Mouse (Mus musculus) cerebellum, adult 2 months (tissue): Measurements from ENCODE around the gene Thop1.

Source experiments
- CTCF ChIP-seq: fragments of 200-500 bp; IDR thresholded peaks from 2 replicates; pipeline ENCODE4 v1.5.1; 2011; ENCODE audit warnings: low read depth, mild to moderate bottlenecking, control low read depth, low read length, moderate library complexity, borderline replicate concordance; ENCODE audit not compliant: insufficient read depth
- POLR2A ChIP-seq: fragments of 200-500 bp; IDR thresholded peaks from 2 replicates; pipeline ENCODE4 v1.6.1; 2011; ENCODE audit warnings: low read length, control low read depth, borderline replicate concordance; ENCODE audit not compliant: insufficient read depth

DNA sequence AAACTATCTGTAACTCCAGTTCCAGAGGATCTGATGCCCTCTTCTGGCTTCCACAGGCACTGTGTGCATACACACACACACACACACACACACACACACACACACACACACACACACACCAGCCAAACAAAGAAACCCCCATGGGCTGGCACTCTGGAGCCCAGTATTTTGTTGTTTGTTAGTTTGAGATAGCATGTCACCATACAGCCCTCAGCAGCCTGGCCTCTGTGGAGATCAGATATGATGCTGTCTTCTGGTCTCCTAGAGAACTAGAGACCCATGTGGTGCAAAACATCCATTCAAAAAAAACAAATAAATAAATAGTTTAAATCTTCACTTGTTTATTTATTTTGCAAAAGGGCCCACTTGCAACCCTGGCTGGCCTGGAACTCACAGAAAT lies 41.6 kb upstream of the Thop1 start:
- TF ChIP-seq CTCF: no peak
- TF ChIP-seq POLR2A: no peak
